Mouse (Mus musculus): ENCODE measurements at regions not wholly inside any gene's neighbourhood (a gene's known extent, or its start where the extent isn't known, plus 50 kb on each side); places are given as distances from the start of the nearest gene placed in this dataset.

DNA sequence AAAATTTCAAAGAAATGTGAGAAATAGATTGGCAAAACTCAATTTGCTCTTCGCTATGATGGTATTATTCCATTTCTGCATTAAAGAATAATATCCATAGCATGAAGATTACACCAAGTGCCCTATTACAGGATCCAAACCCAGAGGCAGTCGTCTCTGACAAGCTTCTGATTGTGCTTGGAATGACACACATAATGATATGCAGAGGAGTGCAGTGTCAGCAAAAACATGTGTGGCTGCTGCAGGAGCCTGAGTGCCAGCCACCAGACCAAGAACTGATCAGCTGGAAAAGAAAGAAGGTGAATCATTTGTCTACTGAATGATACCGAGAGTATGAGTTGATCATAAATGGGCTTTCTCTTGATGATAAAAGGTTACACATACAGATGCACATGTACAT lies 137.3 kb downstream of the Il15 start:
- DNase-seq = no peak

DNA sequence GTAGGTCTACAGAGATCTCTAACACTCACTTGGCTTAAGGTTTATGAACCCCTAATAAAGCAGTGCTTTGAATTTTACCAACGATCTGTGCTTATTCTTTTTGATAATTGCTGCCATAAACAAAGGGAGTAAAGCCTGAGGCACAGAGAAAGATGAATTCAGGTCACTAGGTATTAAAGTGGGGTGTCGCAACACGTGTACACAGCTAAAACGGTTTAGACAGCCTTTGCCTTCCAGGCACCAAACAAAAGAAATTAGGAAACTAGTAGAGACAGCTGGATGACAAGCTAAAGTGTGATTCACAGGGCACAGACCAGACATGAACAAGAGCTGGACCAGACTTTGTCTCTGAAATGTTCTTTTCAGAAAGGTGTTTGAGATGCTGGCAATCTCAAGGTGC lies 140.8 kb downstream of the Il15 start:
- DNase-seq = no peak

DNA sequence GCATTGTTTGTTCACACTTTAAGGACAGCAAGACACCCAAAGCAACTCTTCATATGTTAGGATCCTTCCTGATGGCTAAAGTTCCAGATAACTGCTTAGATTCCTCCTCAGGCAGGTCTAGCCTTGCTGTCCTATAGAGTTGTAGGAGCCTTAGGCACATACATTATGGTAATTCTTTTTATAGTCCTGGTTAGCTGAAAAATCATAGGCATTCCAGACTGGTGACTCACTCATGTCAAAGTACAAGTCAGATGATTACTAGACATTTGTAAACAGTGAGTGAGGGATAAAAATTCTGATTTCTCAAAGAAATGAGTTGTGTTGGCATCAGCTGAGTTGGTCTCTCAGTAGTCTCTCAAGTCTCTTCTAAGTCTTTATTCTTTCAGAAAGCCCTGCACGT lies 142.4 kb downstream of the Il15 start:
- no peak for DNase-seq

- DNase-seq = no peak
Measured at GRCm38 (mm10) chr8:82255815-82256214, 147.2 kb downstream of the Il15 start.

DNA sequence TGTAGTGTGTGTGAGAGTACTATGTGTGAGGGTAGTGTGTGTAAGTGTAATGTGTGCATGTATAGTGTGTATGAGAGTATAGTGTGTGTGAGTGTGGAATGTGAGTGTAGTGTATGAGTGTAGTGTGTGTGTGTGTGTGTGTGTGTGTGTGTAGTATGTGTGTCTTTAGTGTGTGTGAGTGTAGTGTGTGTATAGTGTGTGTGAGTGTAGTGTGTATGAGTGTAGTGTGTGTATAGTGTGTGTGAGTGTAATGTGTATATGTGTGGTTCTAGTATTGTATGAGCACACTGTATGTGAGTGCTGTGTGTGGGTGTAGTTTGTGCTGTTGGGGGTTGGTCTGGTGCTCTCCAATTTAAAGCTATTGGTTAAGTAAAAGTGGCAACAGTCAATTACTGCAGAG lies 150.6 kb downstream of the Il15 start:
- DNase-seq = no peak

GRCm38 (mm10) chr8:82249841-82250577 lies 153.0 kb downstream of the Il15 start:
- no peak for DNase-seq

DNA sequence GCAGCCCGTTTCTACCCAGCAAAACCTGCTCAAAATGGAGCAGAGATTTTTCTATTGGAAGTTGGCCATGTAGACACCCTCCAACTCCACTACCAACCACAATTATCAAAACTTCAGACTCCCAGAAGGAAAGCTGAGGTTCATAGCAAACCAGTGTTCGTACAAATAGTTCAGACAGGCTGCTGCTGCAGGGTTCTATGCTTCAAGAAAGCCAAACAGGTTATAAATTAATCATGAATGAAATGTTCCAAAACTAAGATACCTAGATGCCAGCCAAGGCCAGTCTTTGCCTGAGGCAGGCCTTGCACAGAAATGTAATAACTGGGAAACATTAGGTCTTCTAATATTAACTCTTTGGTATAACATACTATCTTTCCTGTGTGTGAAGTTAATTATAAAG lies 158.9 kb downstream of the Il15 start:
- DNase-seq = no peak

DNA sequence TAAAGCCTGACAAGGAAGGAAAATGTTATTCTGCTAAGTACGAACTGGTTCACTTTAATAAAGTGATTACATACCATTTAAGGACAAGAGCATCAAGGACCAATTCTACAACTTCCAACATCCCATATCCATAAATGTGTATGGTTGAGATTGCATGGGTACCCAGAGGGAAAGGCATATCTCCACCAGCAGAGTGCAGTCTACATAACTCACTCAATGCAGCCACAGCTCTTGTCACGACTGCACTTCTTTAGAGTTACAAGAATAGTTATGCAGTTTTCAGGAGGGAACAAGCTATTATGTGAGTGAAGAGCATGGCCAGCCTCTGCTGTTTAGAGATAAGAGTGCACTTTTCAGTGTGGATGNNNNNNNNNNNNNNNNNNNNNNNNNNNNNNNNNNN lies 173.1 kb downstream of the Il15 start:
- DNase-seq = no peak

- DNase-seq = no peak
Measured at GRCm38 (mm10) chr8:82201746-82202145, 201.3 kb downstream of the Il15 start.

DNA sequence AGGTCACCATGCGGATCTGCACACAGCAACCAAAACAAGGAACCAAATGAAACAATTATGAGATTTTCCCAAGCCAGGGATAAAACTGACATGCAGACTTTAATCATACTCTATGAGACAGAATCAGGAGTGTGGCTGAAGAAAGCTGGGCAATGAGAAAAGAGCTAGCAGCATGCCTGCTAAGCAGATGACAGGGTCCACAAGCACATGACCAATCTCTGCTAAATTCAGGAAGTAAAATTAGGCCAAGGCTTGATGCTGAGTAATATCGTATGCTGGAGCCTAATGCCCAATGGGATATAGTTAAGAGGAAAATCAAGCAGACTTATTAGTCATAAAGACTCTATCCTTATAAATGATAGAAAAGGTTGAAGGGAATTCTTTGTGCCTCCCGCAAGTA lies 202.8 kb downstream of the Il15 start:
- no peak for DNase-seq

DNA sequence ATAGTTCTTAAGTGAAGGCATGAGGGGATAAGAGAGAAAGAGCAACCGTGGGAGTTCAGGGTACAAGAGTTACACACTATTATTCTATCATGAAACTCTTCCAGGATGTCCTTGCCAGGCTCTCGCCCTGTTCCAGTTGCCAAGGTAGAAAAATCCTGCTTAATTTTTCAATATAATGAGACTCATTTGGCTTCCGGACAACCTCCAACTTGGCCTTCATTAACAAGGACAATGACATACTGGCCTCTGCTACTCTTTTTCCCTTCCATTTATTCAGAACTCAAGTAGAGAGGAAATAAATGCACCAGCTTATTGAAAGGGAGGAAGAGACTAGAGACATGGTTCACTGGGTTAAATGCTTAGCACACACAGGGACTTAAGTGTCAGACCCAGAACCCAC lies 206.5 kb downstream of the Il15 start:
- DNase-seq = no peak

- peak; percentile 7 for DNase-seq
Measured at GRCm38 (mm10) chr8:82195112-82195511, 207.9 kb downstream of the Il15 start.

DNA sequence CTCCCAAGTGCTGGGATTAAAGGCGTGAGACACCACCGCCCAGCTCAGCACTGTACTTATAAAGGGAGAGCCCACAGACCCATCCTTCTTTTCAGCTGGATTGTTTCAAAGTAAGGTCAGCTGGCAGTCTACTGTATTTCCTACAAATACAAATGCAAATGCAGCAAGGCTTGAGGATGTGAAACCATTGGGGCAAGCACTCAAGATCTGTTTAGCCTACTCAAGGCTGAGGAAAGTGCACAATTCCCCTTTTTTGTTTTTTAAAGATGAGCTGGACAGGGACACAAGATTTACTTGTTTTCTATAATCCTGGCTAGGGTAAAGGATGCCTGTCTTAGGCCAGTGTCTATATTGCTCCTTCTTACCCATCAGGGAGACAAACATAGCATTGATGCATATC lies 212.0 kb downstream of the Il15 start:
- DNase-seq = no peak

GRCm38 (mm10) chr8:82187138-82187880 lies 215.7 kb downstream of the Il15 start:
- no peak for DNase-seq

DNA sequence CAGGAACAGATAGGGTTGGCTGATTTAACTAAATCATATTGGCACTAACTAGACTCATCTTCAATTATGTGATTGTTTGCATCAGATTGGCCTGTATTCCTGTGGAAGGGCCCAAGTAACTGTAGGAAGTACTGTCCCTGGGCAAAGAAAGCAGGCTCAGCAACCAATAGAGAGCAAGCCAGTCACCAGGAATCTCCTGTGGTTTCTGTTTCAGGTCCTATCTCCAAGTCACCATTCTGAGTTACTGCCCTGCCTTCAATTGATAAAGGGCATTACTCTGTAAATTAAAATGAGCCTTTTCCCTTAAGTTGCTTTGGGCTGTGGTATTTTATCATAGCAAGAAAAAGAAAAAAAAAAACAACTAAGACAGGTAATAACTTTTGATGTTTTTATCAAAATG lies 219.0 kb downstream of the Il15 start:
- DNase-seq = no peak

All from layer of hippocampus, adult 9-11 months (tissue).